Mouse (Mus musculus) layer of hippocampus, adult 11-12 months (tissue): ENCODE data around the gene Ttl.

Experiments used
- DNase-seq: peaks from one replicate; pipeline ENCODE4 v3.0.0; 2022; ENCODE audit warnings: low spot score

Gene Ttl

DNA sequence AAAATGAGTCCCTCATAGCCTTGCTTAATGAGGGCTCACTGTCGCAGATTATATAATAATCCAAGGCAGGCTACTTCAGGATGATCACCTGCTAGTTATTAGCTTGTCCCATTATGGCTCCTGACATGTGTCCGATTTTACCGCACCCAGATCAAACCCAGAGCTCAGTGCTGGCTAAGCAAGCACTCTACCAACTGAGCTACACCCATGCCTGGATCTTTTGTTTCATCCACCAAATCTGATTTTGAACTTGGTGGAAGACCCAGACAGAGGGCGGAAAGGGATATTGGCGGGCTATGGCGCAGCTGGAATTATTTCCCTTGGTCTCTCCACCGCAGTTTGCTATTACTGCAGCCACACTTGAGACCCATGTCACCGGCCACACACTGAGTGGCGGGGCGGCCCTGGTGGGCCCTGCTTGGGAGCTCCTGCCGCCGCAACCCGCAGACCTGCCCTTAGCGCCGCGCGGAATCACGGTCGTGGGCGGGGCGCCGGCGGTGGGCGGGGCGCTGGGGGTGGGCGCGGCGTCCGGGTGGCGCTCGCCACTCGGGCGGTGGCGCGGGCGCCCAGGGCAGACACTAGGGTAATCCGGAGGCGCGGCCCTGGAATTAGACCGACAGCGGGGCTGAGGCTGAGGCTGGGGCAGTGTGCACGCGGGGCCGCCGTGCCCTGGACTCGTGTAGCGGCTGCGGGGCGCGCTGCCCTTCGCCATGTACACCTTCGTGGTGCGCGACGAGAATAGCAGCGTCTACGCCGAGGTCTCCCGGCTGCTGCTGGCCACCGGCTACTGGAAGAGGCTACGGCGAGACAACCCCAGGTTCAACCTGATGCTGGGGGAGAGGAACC lies at the start of gene Ttl:
Ttl (plus strand) TSS at position 506 of the 846 bp plus-strand sequence.
- DNase-seq: peak; percentile 71

- no peak for DNase-seq
These were observed 45.6 kb upstream of the Ttl start for GRCm38 (mm10) chr2:129020106-129020505.

DNA sequence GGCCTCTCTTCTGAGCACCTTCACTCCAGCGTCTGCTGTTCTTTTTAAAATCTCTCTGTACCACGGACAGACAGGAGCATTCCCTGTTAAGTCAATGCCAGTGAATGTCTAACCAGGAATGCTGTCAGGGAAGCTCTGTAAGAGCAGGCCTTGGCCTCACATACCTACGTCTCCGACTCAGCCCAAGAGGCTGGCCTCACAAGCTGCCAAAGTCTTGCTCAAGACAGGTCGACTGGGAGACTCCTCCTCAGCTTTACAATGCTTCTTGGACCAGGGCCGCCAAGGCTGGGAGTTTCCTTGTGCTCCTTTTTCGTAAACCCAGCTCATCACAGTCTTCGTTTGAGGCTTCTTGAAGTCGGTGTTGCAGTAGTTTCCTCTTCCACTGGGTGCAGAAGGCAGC lies 40.9 kb upstream of the Ttl start:
- DNase-seq: no peak

DNA sequence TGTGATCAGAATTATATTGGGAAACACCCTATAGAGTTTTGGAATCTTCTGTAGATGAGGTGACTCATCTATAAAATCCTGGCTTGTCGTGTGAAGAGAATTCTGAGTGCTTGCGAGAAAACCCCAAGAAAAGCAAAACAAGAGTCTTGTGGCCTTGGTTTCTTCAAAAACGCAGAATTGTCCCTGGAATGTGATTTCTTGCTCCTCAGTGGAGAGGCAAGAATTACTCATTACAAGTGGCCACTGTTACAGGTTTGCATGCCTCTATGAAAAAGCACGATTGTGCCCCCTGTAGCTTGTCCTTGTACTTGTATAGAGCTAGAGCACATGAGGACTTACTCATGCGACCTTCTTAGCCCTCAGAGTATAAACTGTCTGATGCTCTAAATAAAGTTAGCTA lies 30.4 kb upstream of the Ttl start:
- DNase-seq: no peak

- DNase-seq: no peak
These were observed 27.3 kb upstream of the Ttl start for GRCm38 (mm10) chr2:129038426-129038936.

GRCm38 (mm10) chr2:129038937-129039631 lies 26.7 kb upstream of the Ttl start:
- DNase-seq: no peak

DNA sequence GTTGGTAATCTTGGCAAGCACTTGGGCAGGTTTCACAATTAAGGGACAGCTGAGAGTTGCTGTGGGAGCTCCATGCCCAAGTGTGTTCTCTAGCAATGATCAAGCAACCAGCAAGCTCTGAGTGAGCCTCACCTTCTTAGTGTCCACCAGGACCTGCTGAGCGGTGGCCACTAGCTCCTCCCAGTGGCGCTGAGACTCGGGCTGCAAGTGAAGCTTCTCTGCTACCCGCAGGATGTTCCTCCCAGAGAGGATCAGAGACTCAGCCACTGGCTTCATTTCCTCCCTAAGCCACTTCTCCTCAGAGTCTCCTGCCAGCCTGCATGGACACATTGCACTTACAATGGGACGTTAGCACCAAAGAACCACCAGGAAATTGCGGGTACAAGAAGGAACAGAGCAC lies 25.2 kb upstream of the Ttl start:
- no peak for DNase-seq

DNA sequence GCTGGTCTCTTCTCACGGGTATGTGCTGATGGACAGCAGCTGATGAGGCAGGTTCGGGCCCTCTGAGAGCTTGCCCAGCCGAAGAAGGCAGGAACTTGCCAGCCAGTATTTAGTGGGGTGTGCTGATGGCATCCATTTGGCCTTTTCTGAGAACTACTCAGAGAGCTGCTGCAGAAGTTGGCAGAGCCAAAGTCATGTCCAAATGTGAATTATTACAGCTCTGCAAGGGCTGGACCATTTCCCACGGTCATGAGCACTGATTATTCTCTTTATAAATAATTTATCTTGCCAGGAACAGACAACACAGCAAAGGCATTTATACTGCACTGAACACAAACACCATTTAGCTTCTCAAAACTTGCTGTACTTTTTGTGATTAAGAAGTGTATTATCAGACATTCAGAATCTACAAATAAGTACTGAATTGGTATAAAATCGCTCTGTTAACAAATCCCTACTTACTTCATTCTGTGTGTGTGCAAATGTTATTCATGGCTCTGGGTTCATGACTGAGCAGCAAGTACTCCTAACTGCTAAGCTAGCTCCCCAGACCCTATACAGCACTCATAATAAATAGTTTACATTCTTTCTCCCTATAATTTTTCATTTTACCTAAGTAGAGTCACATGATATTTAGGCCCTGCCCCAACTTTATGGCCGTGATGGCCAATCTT lies 19.4 kb upstream of the Ttl start:
- DNase-seq: no peak

GRCm38 (mm10) chr2:129046846-129047196 lies 18.9 kb upstream of the Ttl start:
- no peak for DNase-seq

- DNase-seq: no peak
These were observed 17.9 kb upstream of the Ttl start, which contains the start of gene Vinac1 for GRCm38 (mm10) chr2:129047811-129048210. Vinac1 (minus strand) TSS chr2:129048172.

DNA sequence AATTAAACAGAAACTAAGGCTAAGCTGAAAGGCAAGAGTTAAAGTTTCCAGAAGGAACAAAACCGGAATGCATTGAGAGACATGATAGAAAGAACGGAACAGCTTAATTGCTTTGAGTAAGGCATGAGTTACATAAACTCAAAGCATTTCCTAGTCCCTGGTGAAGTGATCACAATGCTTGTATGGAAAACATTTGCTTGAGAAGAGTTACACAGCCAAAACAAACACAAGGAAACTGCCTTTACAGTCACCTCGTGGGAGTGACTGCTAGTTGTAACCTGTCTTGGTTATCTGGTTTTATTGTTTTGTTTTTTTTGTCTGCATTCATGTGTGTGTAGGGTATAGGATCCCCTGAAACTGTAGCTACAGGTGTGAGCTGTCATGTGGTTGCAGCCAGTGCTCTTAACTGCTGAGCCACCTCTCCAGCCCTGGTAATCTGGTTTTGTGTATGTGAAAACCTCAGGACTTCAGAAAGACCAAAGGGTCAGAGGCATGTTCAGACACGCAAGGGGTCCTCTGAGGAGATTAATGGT lies 13.2 kb upstream of the Ttl start:
- no peak for DNase-seq

DNA sequence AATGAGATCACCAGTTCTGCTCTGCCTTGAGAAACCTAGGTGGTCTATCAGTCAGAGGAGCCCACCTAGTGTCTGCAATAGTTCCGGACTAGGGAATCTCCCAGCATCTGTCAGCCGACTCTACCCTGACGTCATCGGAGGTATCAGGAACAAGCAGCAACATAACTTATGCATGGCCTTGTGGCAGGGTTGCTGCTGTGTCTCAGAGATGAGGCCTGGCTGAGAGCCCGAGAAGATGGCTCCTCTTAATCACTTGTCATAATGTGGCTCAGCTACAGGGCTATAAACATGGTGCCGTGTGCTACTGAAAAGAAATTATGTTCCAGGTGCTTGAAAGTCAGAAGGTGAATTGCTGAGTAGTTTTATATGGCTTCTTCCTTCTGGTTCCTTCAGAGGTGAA lies 10.0 kb upstream of the Ttl start:
- DNase-seq: no peak

GRCm38 (mm10) chr2:129056597-129056996 lies 9.1 kb upstream of the Ttl start:
- no peak for DNase-seq

DNA sequence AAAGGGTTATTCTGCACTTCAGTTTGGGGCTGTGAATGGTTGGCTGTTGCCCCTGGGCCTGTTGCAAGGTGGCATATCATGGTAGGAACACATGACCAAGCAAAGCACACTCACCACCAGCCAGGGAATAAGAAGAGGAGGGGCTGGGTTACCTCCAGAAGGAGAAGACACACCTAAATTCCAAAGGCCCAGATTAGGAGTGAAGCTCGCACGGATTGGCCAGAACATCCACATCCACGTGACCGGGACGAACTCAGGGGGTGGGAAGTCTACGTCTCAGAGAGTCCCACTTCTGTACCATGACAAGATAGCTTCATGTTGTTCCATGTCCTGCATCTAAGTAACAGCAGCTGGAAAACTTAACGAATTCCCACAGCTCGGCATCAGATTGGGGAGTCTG lies 8.5 kb upstream of the Ttl start:
- DNase-seq: no peak

GRCm38 (mm10) chr2:129057920-129058361 lies 7.8 kb upstream of the Ttl start:
- no peak for DNase-seq

DNA sequence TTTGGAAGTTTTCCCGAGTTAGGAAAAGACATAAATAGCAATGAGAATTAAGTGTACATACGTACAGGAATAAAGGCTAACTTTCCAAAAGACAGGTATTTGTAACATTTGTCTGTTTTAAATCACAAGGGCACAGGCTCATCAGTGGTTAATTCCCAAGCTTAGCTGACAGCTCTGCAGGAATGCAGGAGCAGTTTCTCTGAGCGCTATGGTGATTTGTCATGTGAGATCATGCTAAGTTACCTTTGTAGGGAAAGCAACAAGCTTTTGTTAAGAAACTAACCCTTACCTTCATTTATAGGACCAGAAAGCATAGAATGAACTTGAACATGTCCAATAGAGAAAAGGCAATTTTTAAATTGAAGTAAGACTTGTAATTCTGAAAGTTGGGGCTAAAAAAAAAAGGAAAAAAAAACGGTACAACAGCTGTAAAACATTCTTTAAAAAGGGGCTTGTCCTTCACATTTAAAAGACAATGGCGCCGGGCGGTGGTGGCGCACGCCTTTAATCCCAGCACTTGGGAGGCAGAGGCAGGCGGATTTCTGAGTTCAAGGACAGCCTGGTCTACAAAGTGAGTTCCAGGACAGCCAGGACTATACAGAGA lies 4.2 kb upstream of the Ttl start:
- DNase-seq: no peak

GRCm38 (mm10) chr2:129066326-129066725 lies 584 bp downstream of the Ttl start:
- DNase-seq: peak; percentile 42

DNA sequence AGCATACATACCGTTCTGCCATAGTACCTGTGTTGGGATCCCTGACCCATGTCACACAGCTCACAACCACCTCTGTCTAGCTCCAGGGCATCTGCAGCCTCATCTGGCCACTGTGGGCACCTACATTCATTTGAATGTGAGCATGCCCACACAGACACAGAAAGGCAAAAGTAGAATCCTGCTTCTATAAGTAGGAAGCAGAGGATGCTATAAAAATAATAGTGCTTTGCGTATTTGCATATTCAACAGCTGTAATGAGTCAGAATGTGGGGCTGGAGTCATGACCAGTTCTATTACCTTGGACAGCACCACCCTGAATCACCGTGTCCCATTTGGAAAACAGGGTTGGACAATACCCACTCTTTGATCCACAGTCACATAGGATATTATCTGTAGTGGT lies 4.6 kb downstream of the Ttl start:
- DNase-seq: no peak

DNA sequence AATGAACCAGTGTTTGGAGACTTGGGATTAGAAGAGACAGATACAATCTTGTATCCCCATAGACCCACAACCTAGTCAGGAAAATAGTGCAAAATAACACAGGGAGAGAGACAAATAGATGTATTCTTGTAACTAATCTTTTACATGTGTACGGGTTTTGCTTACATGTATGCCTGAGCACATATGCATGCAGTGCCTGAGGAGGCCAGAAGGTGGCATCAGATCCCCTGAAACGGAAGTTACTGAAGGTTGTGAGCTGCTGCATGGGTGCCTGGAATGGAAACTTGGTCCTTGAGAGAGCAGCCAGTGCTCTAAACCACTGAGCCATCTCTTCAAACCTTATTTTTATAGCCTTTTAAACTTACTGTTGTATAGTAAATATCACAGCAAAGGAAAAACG lies 12.6 kb downstream of the Ttl start:
- no peak for DNase-seq

DNA sequence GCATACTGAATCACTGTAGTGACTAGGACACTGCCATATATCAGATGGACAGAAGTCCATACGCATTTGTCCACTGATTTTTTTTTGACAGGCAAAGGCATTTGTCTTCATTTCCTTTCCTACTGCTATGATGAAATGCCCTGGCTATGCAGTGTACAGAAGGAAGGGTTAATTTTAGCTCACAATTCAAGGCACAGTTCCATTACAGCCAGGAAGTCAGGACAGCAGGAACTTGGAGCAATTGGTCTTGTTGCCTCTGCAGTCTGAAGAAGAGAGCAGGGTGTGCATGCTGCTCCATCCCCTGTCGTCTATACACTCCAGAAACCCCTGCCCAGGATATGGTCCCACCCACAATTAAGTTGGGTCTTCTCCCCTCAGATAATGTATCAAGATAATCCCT lies 13.5 kb downstream of the Ttl start:
- DNase-seq: no peak

GRCm38 (mm10) chr2:129081097-129081496 lies 15.4 kb downstream of the Ttl start:
- DNase-seq: no peak

GRCm38 (mm10) chr2:129083514-129083913 lies 17.8 kb downstream of the Ttl start:
- DNase-seq: no peak
